Mouse (Mus musculus): ENCODE results near the gene Numb. TPM values are rescaled to one million over a fixed set of nuclear protein-coding genes. Genes with fewer than 3 reads are reported as not detected.

The Numb gene
- polyA plus RNA-seq, 1 experiment from 2014 or later, result 16.8 TPM

DNA sequence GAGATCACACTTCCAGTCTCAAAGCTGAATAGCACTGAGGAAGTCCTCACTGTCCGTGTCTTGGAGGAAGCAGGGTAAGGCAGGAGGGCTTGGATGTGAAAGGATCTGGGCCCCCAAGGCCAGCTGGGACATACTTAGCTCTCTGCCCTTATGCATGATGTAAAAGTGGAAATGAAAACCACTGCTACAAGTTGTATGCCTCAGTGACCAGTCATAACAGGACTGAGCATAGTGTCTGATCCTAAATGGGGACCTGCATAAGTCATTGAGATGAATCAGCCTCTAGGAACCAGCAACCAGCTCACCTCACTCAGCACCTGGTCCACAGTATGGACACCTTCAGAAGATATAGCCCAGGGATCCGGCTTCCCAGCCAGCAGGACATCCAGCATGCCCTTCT lies 46.6 kb downstream of the Numb start:
- H3K9me3 ChIP-seq (replicated peaks; ENCODE audit: control insufficient read depth, low read length), result no peaks in the 10 kb centered on the region
- no peaks in the 10 kb centered on the region for H3K27me3 ChIP-seq (ENCODE audit: control insufficient read depth, insufficient read depth, low read depth, low read length)
- ATAC-seq (ENCODE audit: low read depth), result no peak
- H3K4me3 ChIP-seq (ENCODE audit: low read depth, low read length), result no peak overlapping the region
- no peak overlapping the region for H3K9ac ChIP-seq (ENCODE audit: low read depth, low read length)
- H3K4me1 ChIP-seq (ENCODE audit: control insufficient read depth, low read depth, low read length), result no peaks in the 10 kb centered on the region
- no peak overlapping the region for H3K27ac ChIP-seq (ENCODE audit: low read length)
- peaks cover 4% of the 10 kb centered on the region for H3K36me3 ChIP-seq (ENCODE audit: control insufficient read depth, insufficient read depth)
- WGBS (ENCODE audit: insufficient replicate concordance), result 69% methylated on average over 2 of the region's 2 CpGs
- no peak overlapping the region for H3K4me2 ChIP-seq (ENCODE audit: low read depth, low read length)

DNA sequence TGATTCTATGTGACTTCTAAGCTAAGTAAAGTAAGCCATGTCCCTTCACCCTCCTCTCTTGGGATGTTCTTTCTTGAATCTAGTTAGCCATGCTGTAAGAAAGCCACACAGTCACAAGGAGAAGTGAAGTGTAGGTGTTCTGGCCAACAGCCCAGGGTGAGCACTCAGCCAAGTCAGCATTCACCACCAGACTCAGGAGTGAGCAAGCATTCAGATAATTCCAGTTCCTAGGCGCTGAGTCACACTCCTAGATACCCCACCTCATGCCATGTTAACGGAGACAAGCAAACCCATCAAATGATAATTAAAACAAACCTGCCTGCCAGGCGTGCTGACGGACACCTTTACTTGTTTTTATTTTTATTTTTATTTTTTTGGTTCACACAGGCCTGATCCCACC lies 47.1 kb downstream of the Numb start:
- H3K4me2 ChIP-seq (ENCODE audit: low read depth, low read length), result no peak overlapping the region
- no peaks in the 10 kb centered on the region for H3K9me3 ChIP-seq (replicated peaks; ENCODE audit: control insufficient read depth, low read length)
- no peak for ATAC-seq (ENCODE audit: low read depth)
- no peak overlapping the region for H3K4me3 ChIP-seq (ENCODE audit: low read depth, low read length)
- peaks cover 4% of the 10 kb centered on the region for H3K36me3 ChIP-seq (ENCODE audit: control insufficient read depth, insufficient read depth)
- H3K9ac ChIP-seq (ENCODE audit: low read depth, low read length), result no peak overlapping the region
- no peaks in the 10 kb centered on the region for H3K27me3 ChIP-seq (ENCODE audit: control insufficient read depth, insufficient read depth, low read depth, low read length)
- WGBS (ENCODE audit: insufficient replicate concordance), result 66% methylated on average over 4 of the region's 4 CpGs
- no peaks in the 10 kb centered on the region for H3K4me1 ChIP-seq (ENCODE audit: control insufficient read depth, low read depth, low read length)
- no peak overlapping the region for H3K27ac ChIP-seq (ENCODE audit: low read length)

- Histone ChIP-seq H3K9me3 (replicated peaks; ENCODE audit: control insufficient read depth, low read length) (0 out of 2 replicates have a peak, but pooled peaks cover 2% of the 10 kb centered on the region), H3K4me2 (ENCODE audit: low read depth, low read length) (no peak overlapping the region), H3K36me3 (ENCODE audit: control insufficient read depth, insufficient read depth) (no peaks in the 10 kb centered on the region), H3K4me3 (ENCODE audit: low read depth, low read length) (no peak overlapping the region), H3K27me3 (ENCODE audit: control insufficient read depth, insufficient read depth, low read depth, low read length) (no peaks in the 10 kb centered on the region), H3K4me1 (ENCODE audit: control insufficient read depth, low read depth, low read length) (no peaks in the 10 kb centered on the region), H3K9ac (ENCODE audit: low read depth, low read length) (no peak overlapping the region), H3K27ac (ENCODE audit: low read length) (no peak overlapping the region)
- ATAC-seq (ENCODE audit: low read depth), result no peak
- 79% methylated on average over 1 of the region's 1 CpGs for WGBS (ENCODE audit: insufficient replicate concordance)
These were observed 57.2 kb downstream of the Numb start for GRCm38 (mm10) chr12:83864501-83864900.

DNA sequence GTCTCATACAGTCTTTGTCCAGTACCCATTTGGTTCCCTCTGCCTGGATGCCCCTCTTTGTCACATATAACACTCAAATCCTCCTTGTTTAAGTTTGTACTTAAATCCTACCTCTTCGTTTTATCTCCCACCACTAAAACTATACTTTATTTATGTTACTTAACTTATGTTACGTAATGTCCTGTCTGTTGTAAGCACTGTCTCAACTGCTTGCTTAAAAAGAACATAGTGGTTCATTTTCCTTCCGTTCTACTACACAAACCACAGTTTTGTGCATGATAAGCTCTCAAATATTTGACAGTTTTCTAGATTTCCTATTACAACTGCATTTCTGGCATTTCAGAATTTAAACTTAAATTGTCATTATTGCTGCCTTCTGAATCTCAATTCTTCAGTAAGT lies 59.9 kb downstream of the Numb start:
- H3K4me2 ChIP-seq (ENCODE audit: low read depth, low read length), result no peak overlapping the region
- peak overlapping the region; percentile 18; the same call in 1 of the 2 replicates for H3K27ac ChIP-seq (ENCODE audit: low read length)
- H3K27me3 ChIP-seq (ENCODE audit: control insufficient read depth, insufficient read depth, low read depth, low read length), result no peaks in the 10 kb centered on the region
- 0 out of 2 replicates have a peak, but pooled peaks cover 2% of the 10 kb centered on the region for H3K9me3 ChIP-seq (replicated peaks; ENCODE audit: control insufficient read depth, low read length)
- H3K36me3 ChIP-seq (ENCODE audit: control insufficient read depth, insufficient read depth), result no peaks in the 10 kb centered on the region
- no peak overlapping the region for H3K4me3 ChIP-seq (ENCODE audit: low read depth, low read length)
- no peak for ATAC-seq (ENCODE audit: low read depth)
- no peak overlapping the region for H3K9ac ChIP-seq (ENCODE audit: low read depth, low read length)
- no peaks in the 10 kb centered on the region for H3K4me1 ChIP-seq (ENCODE audit: control insufficient read depth, low read depth, low read length)
- 28% methylated on average over 3 of the region's 3 CpGs for WGBS (ENCODE audit: insufficient replicate concordance)

- 0 out of 2 replicates have a peak, but pooled peaks cover 2% of the 10 kb centered on the region for H3K9me3 ChIP-seq (replicated peaks; ENCODE audit: control insufficient read depth, low read length)
- H3K4me1 ChIP-seq (ENCODE audit: control insufficient read depth, low read depth, low read length), result no peaks in the 10 kb centered on the region; the same call in 1 of the 2 replicates
- no peak for ATAC-seq (ENCODE audit: low read depth)
- no peaks in the 10 kb centered on the region for H3K27me3 ChIP-seq (ENCODE audit: control insufficient read depth, insufficient read depth, low read depth, low read length)
- H3K27ac ChIP-seq (ENCODE audit: low read length), result no peak overlapping the region
- no peaks in the 10 kb centered on the region for H3K36me3 ChIP-seq (ENCODE audit: control insufficient read depth, insufficient read depth)
- H3K9ac ChIP-seq (ENCODE audit: low read depth, low read length), result no peak overlapping the region
- H3K4me2 ChIP-seq (ENCODE audit: low read depth, low read length), result no peak overlapping the region
- no peak overlapping the region for H3K4me3 ChIP-seq (ENCODE audit: low read depth, low read length)
These were observed 61.0 kb downstream of the Numb start for GRCm38 (mm10) chr12:83860688-83861087.

DNA sequence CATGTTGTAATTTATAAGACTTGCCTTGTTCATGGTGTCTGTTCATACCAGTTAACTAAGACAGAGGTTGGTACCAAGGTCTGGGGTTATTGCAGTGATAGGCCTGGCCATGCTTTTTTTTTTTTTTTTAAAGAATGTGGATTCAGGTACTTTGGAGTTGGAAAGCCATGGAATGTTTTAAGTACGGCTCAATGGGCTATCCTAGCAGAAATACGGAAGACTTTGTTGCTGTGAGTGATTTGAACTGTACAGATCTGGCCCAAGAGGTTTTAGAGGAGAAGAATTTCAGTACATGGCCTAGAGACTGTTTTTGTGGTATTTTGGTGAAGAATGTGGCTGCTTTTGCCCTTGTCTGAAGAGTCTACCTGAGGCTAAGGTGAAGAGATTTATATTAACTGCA lies 63.7 kb downstream of the Numb start:
- no peak overlapping the region for H3K27ac ChIP-seq (ENCODE audit: low read length)
- no peak for ATAC-seq (ENCODE audit: low read depth)
- H3K4me1 ChIP-seq (ENCODE audit: control insufficient read depth, low read depth, low read length), result no peaks in the 10 kb centered on the region; the same call in 1 of the 2 replicates
- H3K27me3 ChIP-seq (ENCODE audit: control insufficient read depth, insufficient read depth, low read depth, low read length), result no peaks in the 10 kb centered on the region
- no peaks in the 10 kb centered on the region for H3K36me3 ChIP-seq (ENCODE audit: control insufficient read depth, insufficient read depth)
- H3K4me3 ChIP-seq (ENCODE audit: low read depth, low read length), result no peak overlapping the region
- no peak overlapping the region for H3K4me2 ChIP-seq (ENCODE audit: low read depth, low read length)
- 0 out of 2 replicates have a peak, but pooled peaks cover 2% of the 10 kb centered on the region for H3K9me3 ChIP-seq (replicated peaks; ENCODE audit: control insufficient read depth, low read length)
- 80% methylated on average over 2 of the region's 2 CpGs for WGBS (ENCODE audit: insufficient replicate concordance)
- H3K9ac ChIP-seq (ENCODE audit: low read depth, low read length), result no peak overlapping the region

DNA sequence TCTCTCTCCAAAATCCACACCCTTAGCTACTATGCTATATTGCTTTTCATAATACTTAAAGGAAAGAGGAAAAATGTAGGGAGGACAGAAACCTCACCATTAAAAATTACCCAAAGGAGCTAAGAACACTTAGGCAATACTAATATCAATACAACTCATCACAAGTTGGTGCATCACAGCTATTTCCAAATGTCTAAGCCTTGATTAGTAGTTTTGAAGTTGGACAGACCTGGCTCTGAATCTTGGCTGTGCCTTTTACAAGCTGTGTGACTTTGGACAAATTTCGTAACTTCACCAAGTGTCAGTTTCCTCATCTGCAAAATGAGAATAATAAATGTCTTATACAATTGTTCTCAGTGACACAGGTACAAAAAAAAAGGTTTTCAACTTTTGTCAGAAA lies 66.5 kb downstream of the Numb start:
- no peak overlapping the region for H3K4me2 ChIP-seq (ENCODE audit: low read depth, low read length)
- H3K4me1 ChIP-seq (ENCODE audit: control insufficient read depth, low read depth, low read length), result no peaks in the 10 kb centered on the region; the same call in 1 of the 2 replicates
- WGBS (ENCODE audit: insufficient replicate concordance), result 73% methylated on average over 1 of the region's 1 CpGs
- no peaks in the 10 kb centered on the region for H3K36me3 ChIP-seq (ENCODE audit: control insufficient read depth, insufficient read depth)
- H3K27ac ChIP-seq (ENCODE audit: low read length), result no peak overlapping the region
- no peak overlapping the region for H3K4me3 ChIP-seq (ENCODE audit: low read depth, low read length)
- H3K9me3 ChIP-seq (replicated peaks; ENCODE audit: control insufficient read depth, low read length), result no peaks in the 10 kb centered on the region
- ATAC-seq (ENCODE audit: low read depth), result no peak
- no peak overlapping the region for H3K9ac ChIP-seq (ENCODE audit: low read depth, low read length)
- no peaks in the 10 kb centered on the region for H3K27me3 ChIP-seq (ENCODE audit: control insufficient read depth, insufficient read depth, low read depth, low read length)

DNA sequence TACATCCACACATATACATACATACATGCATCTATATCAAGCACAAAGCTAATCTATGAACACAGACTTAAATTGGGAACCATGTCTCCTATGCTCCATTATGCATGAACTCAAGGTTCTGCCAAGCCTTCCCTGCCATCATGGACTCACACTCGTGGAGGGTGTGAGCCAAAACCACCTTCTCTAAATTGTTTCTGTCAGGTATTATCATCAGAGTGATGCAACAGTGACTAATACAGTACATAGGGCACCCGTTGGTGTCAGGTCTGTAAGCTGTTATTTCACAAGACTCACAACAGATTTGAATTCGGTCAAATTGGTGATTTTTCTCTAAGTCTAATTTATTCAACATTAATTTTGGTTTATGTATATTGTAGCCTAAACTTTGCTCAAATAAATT lies 67.5 kb downstream of the Numb start:
- peak; percentile 50; the same call in 1 of the 2 replicates for ATAC-seq (ENCODE audit: low read depth)
- no peak overlapping the region for H3K4me3 ChIP-seq (ENCODE audit: low read depth, low read length)
- no peak overlapping the region for H3K27ac ChIP-seq (ENCODE audit: low read length)
- H3K9ac ChIP-seq (ENCODE audit: low read depth, low read length), result no peak overlapping the region
- H3K4me1 ChIP-seq (ENCODE audit: control insufficient read depth, low read depth, low read length), result no peaks in the 10 kb centered on the region; the same call in 1 of the 2 replicates
- no peaks in the 10 kb centered on the region for H3K9me3 ChIP-seq (replicated peaks; ENCODE audit: control insufficient read depth, low read length)
- no peaks in the 10 kb centered on the region for H3K27me3 ChIP-seq (ENCODE audit: control insufficient read depth, insufficient read depth, low read depth, low read length)
- WGBS (ENCODE audit: insufficient replicate concordance), result 52% methylated on average over 3 of the region's 3 CpGs
- H3K36me3 ChIP-seq (ENCODE audit: control insufficient read depth, insufficient read depth), result no peaks in the 10 kb centered on the region
- no peak overlapping the region for H3K4me2 ChIP-seq (ENCODE audit: low read depth, low read length)

DNA sequence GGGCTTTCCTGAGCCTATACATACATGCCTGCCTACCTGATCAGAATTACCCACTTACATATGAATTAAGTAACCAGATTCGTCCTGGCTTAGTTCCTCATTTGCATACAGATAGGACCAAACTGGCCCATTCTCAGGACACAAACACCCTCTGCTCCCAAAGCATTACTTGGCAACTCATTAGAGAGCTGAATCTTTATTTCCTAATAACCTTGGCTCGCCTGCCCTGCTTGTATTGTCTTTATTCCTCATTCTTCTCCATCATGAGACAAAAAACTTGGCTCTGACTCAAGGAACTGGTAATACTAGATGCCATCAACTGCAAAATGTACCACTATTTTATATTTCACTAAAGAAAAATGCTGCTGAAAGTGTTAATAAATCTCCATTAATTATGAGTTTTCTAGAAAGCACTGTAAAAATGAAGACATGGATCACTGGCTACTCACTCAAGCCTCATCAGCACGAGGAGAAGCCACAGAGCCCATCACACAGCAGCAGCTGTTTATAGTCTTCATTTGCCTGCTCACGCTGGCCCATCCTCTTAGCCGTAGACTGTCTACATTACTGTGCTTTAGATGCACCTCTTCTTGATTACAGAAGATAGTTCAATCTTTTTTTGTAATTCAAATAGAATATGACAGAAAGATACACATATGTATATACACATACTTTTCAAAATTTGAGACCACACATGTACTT lies 69.1 kb downstream of the Numb start:
- H3K27me3 ChIP-seq (ENCODE audit: control insufficient read depth, insufficient read depth, low read depth, low read length), result no peaks in the 10 kb centered on the region
- WGBS (ENCODE audit: insufficient replicate concordance), result 69% methylated on average over 5 of the region's 5 CpGs
- H3K36me3 ChIP-seq (ENCODE audit: control insufficient read depth, insufficient read depth), result no peaks in the 10 kb centered on the region
- no peak overlapping the region for H3K9ac ChIP-seq (ENCODE audit: low read depth, low read length)
- no peaks in the 10 kb centered on the region for H3K9me3 ChIP-seq (replicated peaks; ENCODE audit: control insufficient read depth, low read length)
- H3K4me3 ChIP-seq (ENCODE audit: low read depth, low read length), result no peak overlapping the region
- no peak for ATAC-seq (ENCODE audit: low read depth)
- H3K4me1 ChIP-seq (ENCODE audit: control insufficient read depth, low read depth, low read length), result no peaks in the 10 kb centered on the region; the same call in none of the 2 replicates
- no peak overlapping the region for H3K27ac ChIP-seq (ENCODE audit: low read length)
- no peak overlapping the region for H3K4me2 ChIP-seq (ENCODE audit: low read depth, low read length)

Data from liver, embryonic 16.5 days (tissue).